Mouse (Mus musculus) stomach, embryonic 14.5 days (tissue): Measurements from ENCODE around the gene Dnah2. TPM values are rescaled to one million over a fixed set of nuclear protein-coding genes. Genes with fewer than 3 reads are reported as not detected.

ENCODE experiments used
- microRNA-seq: library from miRNA; unstranded; fragments of <30 nt; microRNA quantifications from one replicate; pipeline ENCODE4, GENCODE M21; 2016
- polyA plus RNA-seq: library from polyadenylated mRNA; unstranded; fragments of >200 nt; fragmentation: Nextera tagmentation; extraction: Ambion mirVana; gene quantifications from 2 replicates; pipeline ENCODE4 v1.2.1, GENCODE M21; 2014

The Dnah2 gene
- polyA plus RNA-seq, 1 experiment from 2014 or later = 1.4 TPM

Small RNA genes lying within 50 kb of the gene (microRNA-seq; reads per million reads assigned to microRNA genes)
- not detected for gene Gm27493

Other genes with a start within 250 kb of the Dnah2 start
- gene Cntrob, start 225.3 kb downstream of the Dnah2 start, polyA plus RNA-seq = 13.9 and 16.4 TPM in 2 replicates
- 141 and 147 TPM in 2 replicates for gene Trappc1, start 225.1 kb downstream of the Dnah2 start, polyA plus RNA-seq
- 1.7 TPM in 2 replicates for gene Kcnab3, start 222.9 kb downstream of the Dnah2 start, polyA plus RNA-seq
- 15.3 and 16.3 TPM in 2 replicates for gene Rnf227, start 208.6 kb downstream of the Dnah2 start, polyA plus RNA-seq
- 85.3 and 87.4 TPM in 2 replicates for gene Chd3, start 179.7 kb downstream of the Dnah2 start, polyA plus RNA-seq
- gene Naa38, start 153.6 kb downstream of the Dnah2 start, polyA plus RNA-seq = 158 and 177 TPM in 2 replicates
- 15.0 and 23.5 TPM in 2 replicates for gene Cyb5d1, start 153.5 kb downstream of the Dnah2 start, polyA plus RNA-seq
- gene Tmem88, start 150.9 kb downstream of the Dnah2 start, polyA plus RNA-seq = 30.0 and 30.3 TPM in 2 replicates
- gene Kdm6b, start 135.4 kb downstream of the Dnah2 start, polyA plus RNA-seq = 30.6 and 34.3 TPM in 2 replicates
- 5.5 and 5.7 TPM in 2 replicates for gene Efnb3, start 11.1 kb upstream of the Dnah2 start, polyA plus RNA-seq
- gene Wrap53, start 31.1 kb upstream of the Dnah2 start, polyA plus RNA-seq = 22.1 and 23.1 TPM in 2 replicates
- 155 and 163 TPM in 2 replicates for gene Trp53, start 31.2 kb upstream of the Dnah2 start, polyA plus RNA-seq
- gene Atp1b2, start 56.8 kb upstream of the Dnah2 start, polyA plus RNA-seq = 8.8 and 10.0 TPM in 2 replicates
- not detected in 2 replicates for gene Shbg, start 68.8 kb upstream of the Dnah2 start, polyA plus RNA-seq
- gene Sat2, start 72.9 kb upstream of the Dnah2 start, polyA plus RNA-seq = 17.5 and 18.7 TPM in 2 replicates
- 20.9 and 26.0 TPM in 2 replicates for gene Fxr2, start 83.9 kb upstream of the Dnah2 start, polyA plus RNA-seq
- 4.1 and 4.7 TPM in 2 replicates for gene Sox15, start 106.2 kb upstream of the Dnah2 start, polyA plus RNA-seq
- gene Mpdu1, start 113.5 kb upstream of the Dnah2 start, polyA plus RNA-seq = 49.9 and 50.2 TPM in 2 replicates
- gene Cd68, start 117.0 kb upstream of the Dnah2 start, polyA plus RNA-seq = 12.5 and 16.4 TPM in 2 replicates
- 654 and 666 TPM in 2 replicates for gene Eif4a1, start 123.3 kb upstream of the Dnah2 start, polyA plus RNA-seq
- gene Senp3, start 133.0 kb upstream of the Dnah2 start, polyA plus RNA-seq = 88.1 and 102 TPM in 2 replicates
- gene Tnfsf13, start 136.7 kb upstream of the Dnah2 start, polyA plus RNA-seq = 0.67 TPM in 1 of 2 replicates, not detected in the other
- gene Tnfsf12, start 146.7 kb upstream of the Dnah2 start, polyA plus RNA-seq = 9.9 and 11.7 TPM in 2 replicates
- gene Tnfsfm13, start 147.0 kb upstream of the Dnah2 start, polyA plus RNA-seq = 5.5 TPM in 2 replicates
- 39.3 and 43.6 TPM in 2 replicates for gene Polr2a, start 209.5 kb upstream of the Dnah2 start, polyA plus RNA-seq
- not detected in 2 replicates for gene Slc35g3, start 212.9 kb upstream of the Dnah2 start, polyA plus RNA-seq
- 3.9 and 4.0 TPM in 2 replicates for gene Zbtb4, start 216.8 kb upstream of the Dnah2 start, polyA plus RNA-seq
- 6.7 and 7.5 TPM in 2 replicates for gene Chrnb1, start 246.8 kb upstream of the Dnah2 start, polyA plus RNA-seq